Mouse (Mus musculus): ENCODE data around the gene Tex29. TPM values are rescaled to one million over a fixed set of nuclear protein-coding genes. Genes with fewer than 3 reads are reported as not detected.

The Tex29 gene
- polyA plus RNA-seq, 1 experiment from 2014 or later = not detected

GRCm38 (mm10) chr8:11886824-11887223, 46.5 kb downstream of the Tex29 start:
- Histone ChIP-seq H3K27ac (no peak overlapping the region), H3K36me3 (no peaks in the 10 kb centered on the region), H3K4me3 (replicated peaks) (no peak overlapping the region), H3K9ac (no peak overlapping the region), H3K9me3 (replicated peaks) (peaks cover 7% of the 10 kb centered on the region; the same call in 1 of the 2 replicates), H3K4me2 (no peak overlapping the region), H3K27me3 (no peaks in the 10 kb centered on the region), H3K4me1 (no peaks in the 10 kb centered on the region)
- ATAC-seq (replicated peaks; ENCODE audit: low FRiP score) = no peak
- WGBS = 91% methylated on average over 2 of the region's 2 CpGs

- no peaks in the 10 kb centered on the region for H3K36me3 ChIP-seq
- H3K9me3 ChIP-seq (replicated peaks) = no peaks in the 10 kb centered on the region
- H3K4me2 ChIP-seq = no peak overlapping the region
- H3K27ac ChIP-seq = no peak overlapping the region
- no peak overlapping the region for H3K9ac ChIP-seq
- 59% methylated on average over 7 of the region's 7 CpGs for WGBS
- no peaks in the 10 kb centered on the region for H3K4me1 ChIP-seq
- H3K4me3 ChIP-seq (replicated peaks) = no peak overlapping the region
- H3K27me3 ChIP-seq = no peaks in the 10 kb centered on the region
- ATAC-seq (replicated peaks; ENCODE audit: low FRiP score) = no peak
Observed at GRCm38 (mm10) chr8:11889156-11890018, 49.1 kb downstream of the Tex29 start.

- no peak overlapping the region for H3K4me3 ChIP-seq (replicated peaks)
- no peaks in the 10 kb centered on the region for H3K9me3 ChIP-seq (replicated peaks)
- H3K27ac ChIP-seq = no peak overlapping the region
- no peaks in the 10 kb centered on the region for H3K27me3 ChIP-seq
- ATAC-seq (replicated peaks; ENCODE audit: low FRiP score) = no peak
- H3K9ac ChIP-seq = no peak overlapping the region
- no peaks in the 10 kb centered on the region for H3K4me1 ChIP-seq
- no peak overlapping the region for H3K4me2 ChIP-seq
- WGBS = 87% methylated on average over 2 of the region's 2 CpGs
- H3K36me3 ChIP-seq = no peaks in the 10 kb centered on the region
Observed at GRCm38 (mm10) chr8:11892756-11893155, 52.5 kb downstream of the Tex29 start.

GRCm38 (mm10) chr8:11896022-11896662, 55.9 kb downstream of the Tex29 start:
- Histone ChIP-seq H3K36me3 (no peaks in the 10 kb centered on the region), H3K9me3 (replicated peaks) (no peaks in the 10 kb centered on the region), H3K27ac (no peak overlapping the region), H3K4me2 (no peak overlapping the region), H3K4me3 (replicated peaks) (no peak overlapping the region), H3K4me1 (no peaks in the 10 kb centered on the region), H3K27me3 (no peaks in the 10 kb centered on the region), H3K9ac (no peak overlapping the region)
- 79% methylated on average over 13 of the region's 13 CpGs for WGBS
- no peak for ATAC-seq (replicated peaks; ENCODE audit: low FRiP score)

- no peaks in the 10 kb centered on the region for H3K27me3 ChIP-seq
- no peak for ATAC-seq (replicated peaks; ENCODE audit: low FRiP score)
- no peaks in the 10 kb centered on the region for H3K36me3 ChIP-seq
- H3K27ac ChIP-seq = no peak overlapping the region
- no peak overlapping the region for H3K4me3 ChIP-seq (replicated peaks)
- no peaks in the 10 kb centered on the region for H3K4me1 ChIP-seq
- H3K4me2 ChIP-seq = no peak overlapping the region
- no peak overlapping the region for H3K9ac ChIP-seq
- no peaks in the 10 kb centered on the region for H3K9me3 ChIP-seq (replicated peaks)
- WGBS = 80% methylated on average over 10 of the region's 10 CpGs
Observed at GRCm38 (mm10) chr8:11896677-11897076, 56.4 kb downstream of the Tex29 start.

- H3K27me3 ChIP-seq = no peaks in the 10 kb centered on the region
- 70% methylated on average over 1 of the region's 1 CpGs for WGBS
- H3K4me2 ChIP-seq = no peak overlapping the region
- ATAC-seq (replicated peaks; ENCODE audit: low FRiP score) = no peak
- no peak overlapping the region for H3K27ac ChIP-seq
- no peak overlapping the region for H3K4me3 ChIP-seq (replicated peaks)
- H3K9ac ChIP-seq = no peak overlapping the region
- H3K36me3 ChIP-seq = no peaks in the 10 kb centered on the region
- H3K4me1 ChIP-seq = no peaks in the 10 kb centered on the region
- no peaks in the 10 kb centered on the region for H3K9me3 ChIP-seq (replicated peaks)
Observed at GRCm38 (mm10) chr8:11898814-11899213, 58.5 kb downstream of the Tex29 start.

Other genes starting within 250 kb of the Tex29 start
- gene Ankrd10, start 204.7 kb upstream of the Tex29 start, polyA plus RNA-seq (2015; fragmentation: Nextera tagmentation; extraction: Ambion mirVana) = 98.7 and 99.4 TPM in 2 replicates
- not detected in 2 replicates for gene 1700016D06Rik, start 139.4 kb upstream of the Tex29 start, polyA plus RNA-seq (2015; fragmentation: Nextera tagmentation; extraction: Ambion mirVana)
- gene Arhgef7, start 112.8 kb upstream of the Tex29 start, polyA plus RNA-seq (2015; fragmentation: Nextera tagmentation; extraction: Ambion mirVana) = 38.6 and 40.1 TPM in 2 replicates

Measured in kidney, embryonic 15.5 days (tissue).